Mouse (Mus musculus): Measurements from ENCODE around the gene Klf1. TPM values are rescaled to one million over a fixed set of nuclear protein-coding genes. Genes with fewer than 3 reads are reported as not detected.
"Not testable (repeated sequence)": the region's sequence is repeated elsewhere in the genome, so short reads cannot be mapped to it uniquely, and the experiment has no call there.

Gene Klf1
- polyA plus RNA-seq, 1 experiment from 2014 or later = 4.9 TPM

DNA sequence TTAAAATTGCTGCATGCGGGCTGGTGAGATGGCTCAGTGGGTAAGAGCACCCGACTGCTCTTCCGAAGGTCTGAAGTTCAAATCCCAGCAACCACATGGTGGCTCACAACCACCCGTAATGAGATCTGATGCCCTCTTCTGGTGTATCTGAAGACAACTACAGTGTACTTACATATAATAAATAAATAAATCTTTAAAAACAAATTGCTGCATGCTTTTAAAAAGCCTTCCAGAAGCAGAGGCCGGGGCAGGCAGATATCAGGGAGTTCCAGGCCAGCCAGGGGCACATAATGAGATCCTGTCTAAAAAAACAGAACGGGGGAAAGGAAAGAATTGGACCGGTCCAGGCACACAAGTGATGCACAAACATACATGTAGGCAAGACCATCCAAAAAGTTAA lies 6.3 kb downstream of the Klf1 start:
- H3K4me3 ChIP-seq = peak overlapping the region; percentile 59
- H3K4me1 ChIP-seq = peaks cover 16% of the 10 kb centered on the region
- not testable (repeated sequence) for ATAC-seq (ENCODE audit: extremely low read depth, insufficient number of reproducible peaks, low FRiP score, low TSS enrichment); H3K36me3 ChIP-seq; H3K9me3 ChIP-seq
- H3K4me2 ChIP-seq = peak overlapping the region; percentile 91
- 36% methylated on average over 7 of the region's 7 CpGs for WGBS
- peaks cover 52% of the 10 kb centered on the region for H3K27me3 ChIP-seq (replicated peaks)
- H3K9ac ChIP-seq = peak overlapping the region; percentile 67
- peak overlapping the region; percentile 52; the same call in 1 of the 2 replicates for H3K27ac ChIP-seq (replicated peaks)

GRCm38 (mm10) chr8:84908421-84909161 lies 6.9 kb downstream of the Klf1 start, which contains the start of gene Dnase2a:
Dnase2a (plus strand) TSS chr8:84908560.
- peak within 1 kb of the TSS; percentile 85 for H3K9ac ChIP-seq
- 1% methylated on average over 45 of the region's 45 CpGs for WGBS
- H3K4me2 ChIP-seq = peak within 1 kb of the TSS; percentile 91
- peak within 1 kb of the TSS; percentile 59 for H3K4me3 ChIP-seq
- H3K27ac ChIP-seq (replicated peaks) = peak within 1 kb of the TSS; percentile 52
- peak; percentile 86 for ATAC-seq (ENCODE audit: extremely low read depth, insufficient number of reproducible peaks, low FRiP score, low TSS enrichment)
- H3K9me3 ChIP-seq = no peaks in the 10 kb centered on the region
- H3K36me3 ChIP-seq = no peaks in the 10 kb centered on the region
- H3K4me1 ChIP-seq = peaks cover 18% of the 10 kb centered on the region
- H3K27me3 ChIP-seq (replicated peaks) = peaks cover 57% of the 10 kb centered on the region

DNA sequence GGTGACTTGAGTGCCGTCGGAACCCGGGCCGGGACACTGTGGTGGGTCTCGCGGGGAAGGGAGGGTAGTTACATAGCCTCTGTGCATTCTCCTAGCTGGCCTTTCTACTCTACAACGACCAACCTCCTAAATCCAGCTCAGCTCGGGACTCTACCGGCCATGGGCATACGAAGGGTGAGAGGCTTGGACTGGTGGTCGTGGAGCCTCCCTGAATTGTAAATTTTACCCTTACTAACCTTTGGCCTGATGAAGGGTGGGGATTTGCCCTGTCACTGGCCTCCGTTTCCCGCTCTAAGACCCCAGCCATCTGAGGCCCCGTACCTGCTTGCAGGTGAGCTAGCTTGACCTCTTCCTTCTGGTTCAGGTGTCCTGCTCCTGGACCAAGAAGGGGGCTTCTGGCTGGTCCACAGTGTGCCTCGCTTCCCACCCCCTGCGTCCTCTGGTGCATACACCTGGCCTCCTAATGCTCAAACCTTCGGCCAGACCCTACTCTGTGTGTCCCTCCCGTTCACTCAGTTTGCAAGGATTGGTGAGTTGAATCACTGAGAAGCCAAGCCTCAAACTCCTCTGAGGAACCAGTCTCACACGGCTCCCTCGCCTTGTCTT lies 7.5 kb downstream of the Klf1 start:
- ATAC-seq (ENCODE audit: extremely low read depth, insufficient number of reproducible peaks, low FRiP score, low TSS enrichment) = no peak
- Histone ChIP-seq H3K9ac (peak overlapping the region; percentile 85), H3K27me3 (replicated peaks) (peaks cover 62% of the 10 kb centered on the region), H3K4me2 (peak overlapping the region; percentile 91), H3K27ac (replicated peaks) (peak overlapping the region; percentile 40; the same call in 1 of the 2 replicates), H3K4me1 (peaks cover 18% of the 10 kb centered on the region), H3K4me3 (peak overlapping the region; percentile 59), H3K36me3 (no peaks in the 10 kb centered on the region), H3K9me3 (peaks cover 4% of the 10 kb centered on the region; the same call in 1 of the 2 replicates)
- 46% methylated on average over 20 of the region's 20 CpGs for WGBS

DNA sequence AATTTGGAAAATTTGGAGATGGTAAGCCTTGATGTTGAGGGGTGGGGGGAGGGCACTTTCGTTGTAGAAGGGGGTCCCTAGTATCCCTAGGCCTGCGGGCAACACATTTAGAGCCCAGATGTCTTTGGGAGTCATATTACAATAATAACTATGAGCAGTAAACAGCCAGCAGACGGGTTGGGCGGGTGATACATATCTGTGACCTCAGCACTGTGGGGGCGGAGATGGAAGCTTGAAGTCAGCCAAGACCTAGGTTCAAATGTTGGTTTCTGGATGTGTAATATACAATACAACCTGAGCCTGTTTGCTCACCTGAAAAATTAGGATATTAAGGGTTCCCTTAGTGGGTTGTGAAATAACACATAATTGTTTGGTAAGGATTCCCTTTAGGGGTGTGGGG lies 8.2 kb downstream of the Klf1 start:
- Histone ChIP-seq H3K4me3 (peak overlapping the region; percentile 59; the same call in 1 of the 2 replicates), H3K36me3 (no peaks in the 10 kb centered on the region), H3K27ac (replicated peaks) (no peak overlapping the region), H3K27me3 (replicated peaks) (peaks cover 62% of the 10 kb centered on the region), H3K9me3 (peaks cover 5% of the 10 kb centered on the region; the same call in 1 of the 2 replicates), H3K9ac (no peak overlapping the region), H3K4me1 (peaks cover 18% of the 10 kb centered on the region), H3K4me2 (peak overlapping the region; percentile 91; the same call in 1 of the 2 replicates)
- WGBS = 74% methylated on average over 5 of the region's 5 CpGs
- no peak for ATAC-seq (ENCODE audit: extremely low read depth, insufficient number of reproducible peaks, low FRiP score, low TSS enrichment)

DNA sequence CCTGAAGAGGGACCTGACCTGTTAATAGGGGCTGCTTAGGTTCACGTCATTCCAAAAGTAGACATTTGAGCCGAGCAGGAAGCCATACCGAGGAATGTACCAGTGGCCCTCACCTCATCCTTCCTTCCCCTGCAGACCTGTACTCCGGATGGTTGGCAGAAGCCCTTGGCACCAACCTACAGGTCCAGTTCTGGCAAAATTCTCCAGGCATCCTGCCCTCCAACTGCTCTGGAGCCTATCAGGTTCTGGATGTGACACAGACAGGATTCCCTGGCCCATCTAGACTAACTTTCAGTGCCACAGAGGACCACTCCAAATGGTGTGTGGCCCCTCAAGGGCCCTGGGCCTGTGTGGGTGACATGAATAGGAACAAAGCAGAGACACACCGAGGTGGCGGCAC lies 8.8 kb downstream of the Klf1 start:
- H3K4me1 ChIP-seq = peaks cover 18% of the 10 kb centered on the region
- no peaks in the 10 kb centered on the region for H3K36me3 ChIP-seq
- 78% methylated on average over 6 of the region's 6 CpGs for WGBS
- H3K4me3 ChIP-seq = no peak overlapping the region
- H3K9me3 ChIP-seq = peaks cover 5% of the 10 kb centered on the region; the same call in 1 of the 2 replicates
- no peak overlapping the region for H3K4me2 ChIP-seq
- peaks cover 68% of the 10 kb centered on the region for H3K27me3 ChIP-seq (replicated peaks)
- no peak overlapping the region for H3K9ac ChIP-seq
- ATAC-seq (ENCODE audit: extremely low read depth, insufficient number of reproducible peaks, low FRiP score, low TSS enrichment) = no peak
- H3K27ac ChIP-seq (replicated peaks) = no peak overlapping the region

DNA sequence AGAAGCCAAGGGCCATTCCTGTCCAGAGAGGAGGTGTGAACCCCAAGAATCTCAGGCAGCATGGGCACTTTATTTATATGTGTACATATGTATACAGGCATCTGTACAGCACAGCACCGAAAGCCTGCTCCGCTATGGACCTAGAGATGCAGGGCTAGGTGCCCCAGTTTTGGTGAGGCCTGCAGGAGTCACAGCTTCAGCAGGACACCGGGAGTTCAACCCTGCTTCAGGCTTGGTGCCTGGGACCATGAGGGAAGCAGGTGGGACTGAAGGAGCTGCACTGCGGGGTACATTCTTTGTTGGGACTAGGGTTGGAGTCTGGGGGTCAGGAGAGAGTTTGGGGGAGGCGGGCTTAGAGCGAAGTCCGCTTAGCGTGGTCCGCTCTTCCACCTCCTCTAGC lies 10.1 kb downstream of the Klf1 start:
- ATAC-seq (ENCODE audit: extremely low read depth, insufficient number of reproducible peaks, low FRiP score, low TSS enrichment) = no peak
- H3K9ac ChIP-seq = no peak overlapping the region
- 79% methylated on average over 9 of the region's 9 CpGs for WGBS
- H3K4me1 ChIP-seq = peaks cover 18% of the 10 kb centered on the region
- no peak overlapping the region for H3K4me3 ChIP-seq
- H3K36me3 ChIP-seq = no peaks in the 10 kb centered on the region
- 0 out of 2 replicates have a peak overlapping the region, but pooled peaks have one; percentile 94 for H3K4me2 ChIP-seq
- H3K27ac ChIP-seq (replicated peaks) = no peak overlapping the region
- peaks cover 81% of the 10 kb centered on the region for H3K27me3 ChIP-seq (replicated peaks)
- H3K9me3 ChIP-seq = peaks cover 5% of the 10 kb centered on the region; the same call in 1 of the 2 replicates

DNA sequence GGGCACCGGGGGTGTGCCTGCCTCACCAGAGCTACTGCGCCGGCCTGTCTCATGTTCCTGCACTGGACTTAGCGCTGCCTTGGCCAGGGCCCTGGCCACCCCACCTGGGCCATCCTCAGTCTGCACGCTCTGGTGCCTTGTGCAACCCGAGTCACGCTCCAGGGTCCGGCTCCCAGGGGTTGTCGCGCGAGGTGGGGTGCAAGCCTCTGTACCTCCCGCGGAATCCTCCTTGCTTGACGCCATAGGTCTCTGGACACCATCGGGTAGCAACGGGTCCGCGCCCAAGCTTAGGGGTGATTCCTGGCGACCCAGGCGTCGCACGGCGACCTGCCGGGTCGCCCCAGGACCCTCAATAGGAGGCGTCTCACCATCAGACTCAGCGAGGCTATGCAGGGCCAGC lies 10.7 kb downstream of the Klf1 start:
- H3K9me3 ChIP-seq = peaks cover 5% of the 10 kb centered on the region; the same call in 1 of the 2 replicates
- peaks cover 18% of the 10 kb centered on the region for H3K4me1 ChIP-seq
- 17% methylated on average over 27 of the region's 27 CpGs for WGBS
- peak overlapping the region; percentile 94 for H3K4me2 ChIP-seq
- peak overlapping the region; percentile 74; the same call in 1 of the 2 replicates for H3K9ac ChIP-seq
- H3K27me3 ChIP-seq (replicated peaks) = peaks cover 86% of the 10 kb centered on the region
- no peaks in the 10 kb centered on the region for H3K36me3 ChIP-seq
- no peak for ATAC-seq (ENCODE audit: extremely low read depth, insufficient number of reproducible peaks, low FRiP score, low TSS enrichment)
- H3K4me3 ChIP-seq = peak overlapping the region; percentile 55
- no peak overlapping the region for H3K27ac ChIP-seq (replicated peaks)

- Histone ChIP-seq H3K9me3 (peaks cover 5% of the 10 kb centered on the region; the same call in 1 of the 2 replicates), H3K4me3 (peak overlapping the region; percentile 55), H3K9ac (peak overlapping the region; percentile 74), H3K27ac (replicated peaks) (no peak overlapping the region), H3K36me3 (no peaks in the 10 kb centered on the region), H3K4me1 (peaks cover 21% of the 10 kb centered on the region), H3K27me3 (replicated peaks) (peaks cover 92% of the 10 kb centered on the region), H3K4me2 (peak overlapping the region; percentile 94)
- ATAC-seq (ENCODE audit: extremely low read depth, insufficient number of reproducible peaks, low FRiP score, low TSS enrichment) = peak; percentile 53
- under 1% methylated on average over 55 of the region's 55 CpGs for WGBS
Observed at GRCm38 (mm10) chr8:84912895-84913501, 11.3 kb downstream of the Klf1 start.

GRCm38 (mm10) chr8:84913502-84913900 lies 11.8 kb downstream of the Klf1 start:
- H3K27me3 ChIP-seq (replicated peaks) = peaks cover 97% of the 10 kb centered on the region
- H3K27ac ChIP-seq (replicated peaks) = no peak overlapping the region
- no peak for ATAC-seq (ENCODE audit: extremely low read depth, insufficient number of reproducible peaks, low FRiP score, low TSS enrichment)
- peaks cover 5% of the 10 kb centered on the region; the same call in 1 of the 2 replicates for H3K9me3 ChIP-seq
- peaks cover 21% of the 10 kb centered on the region for H3K4me1 ChIP-seq
- peak overlapping the region; percentile 74 for H3K9ac ChIP-seq
- peak overlapping the region; percentile 94 for H3K4me2 ChIP-seq
- H3K36me3 ChIP-seq = no peaks in the 10 kb centered on the region
- 13% methylated on average over 9 of the region's 9 CpGs for WGBS
- H3K4me3 ChIP-seq = peak overlapping the region; percentile 55

- Histone ChIP-seq H3K9ac (no peak overlapping the region), H3K4me2 (peak overlapping the region; percentile 94), H3K4me3 (peak overlapping the region; percentile 55; the same call in 1 of the 2 replicates), H3K4me1 (peaks cover 18% of the 10 kb centered on the region), H3K27ac (replicated peaks) (no peak overlapping the region), H3K9me3 (peaks cover 5% of the 10 kb centered on the region; the same call in 1 of the 2 replicates), H3K27me3 (replicated peaks) (peaks cover 99% of the 10 kb centered on the region), H3K36me3 (no peaks in the 10 kb centered on the region)
- 40% methylated on average over 4 of the region's 4 CpGs for WGBS
- peak; percentile 23; the same call in 1 of the 2 replicates for ATAC-seq (ENCODE audit: extremely low read depth, insufficient number of reproducible peaks, low FRiP score, low TSS enrichment)
Observed at GRCm38 (mm10) chr8:84913960-84914359, 12.2 kb downstream of the Klf1 start.

GRCm38 (mm10) chr8:84915269-84915668 lies 13.5 kb downstream of the Klf1 start:
- Histone ChIP-seq H3K9ac (no peak overlapping the region), H3K4me2 (no peak overlapping the region), H3K27ac (replicated peaks) (no peak overlapping the region), H3K4me1 (peaks cover 17% of the 10 kb centered on the region), H3K36me3 (no peaks in the 10 kb centered on the region), H3K27me3 (replicated peaks) (peaks cover 98% of the 10 kb centered on the region), H3K9me3 (peaks cover 5% of the 10 kb centered on the region; the same call in 1 of the 2 replicates), H3K4me3 (no peak overlapping the region)
- 84% methylated on average over 8 of the region's 8 CpGs for WGBS
- ATAC-seq (ENCODE audit: extremely low read depth, insufficient number of reproducible peaks, low FRiP score, low TSS enrichment) = no peak

All from heart, embryonic 13.5 days (tissue).